Mouse (Mus musculus) right cerebral cortex, postnatal 36 days (tissue): ENCODE measurements around the gene Ipo5.

Source experiments
- DNase-seq, 2 experiments: peaks; one replicate each; pipeline ENCODE4 v3.0.0; 2022; ENCODE audit warnings: low spot score in 2 of 2, mixed read lengths in 1 of 2

Gene Ipo5

DNA sequence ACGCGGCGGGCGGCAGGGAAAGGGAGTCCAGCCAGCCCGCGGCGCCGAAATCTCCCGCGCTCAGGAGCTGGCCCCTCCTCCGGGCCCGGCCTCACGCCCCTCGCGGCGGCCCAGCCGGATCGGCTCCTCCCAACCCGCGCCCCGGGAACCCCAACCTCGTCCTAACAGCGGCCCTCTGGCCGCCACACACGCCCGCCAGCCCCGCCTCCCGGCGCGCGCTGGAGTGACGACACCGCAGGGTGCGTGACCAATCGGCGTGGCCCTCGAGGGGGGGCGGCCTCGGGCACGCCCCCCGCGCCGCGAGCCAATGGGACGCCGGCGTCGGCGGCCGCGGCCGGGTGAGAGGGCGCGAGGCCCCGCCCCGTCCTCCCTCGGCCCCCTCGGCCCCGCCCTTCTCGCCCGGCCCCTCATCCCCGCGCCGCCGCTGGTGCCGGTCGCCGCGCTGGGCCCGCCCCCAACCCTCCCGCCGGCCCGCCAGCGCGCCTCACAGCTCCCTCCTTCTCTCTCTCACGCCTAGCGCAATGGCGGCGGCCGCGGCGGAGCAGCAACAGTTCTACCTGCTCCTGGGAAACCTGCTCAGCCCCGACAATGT lies at the start of gene Ipo5:
Ipo5 (plus strand) TSS at position 492 of the 592 bp plus-strand sequence.
- peak; percentile 91 to 92 for DNase-seq

DNA sequence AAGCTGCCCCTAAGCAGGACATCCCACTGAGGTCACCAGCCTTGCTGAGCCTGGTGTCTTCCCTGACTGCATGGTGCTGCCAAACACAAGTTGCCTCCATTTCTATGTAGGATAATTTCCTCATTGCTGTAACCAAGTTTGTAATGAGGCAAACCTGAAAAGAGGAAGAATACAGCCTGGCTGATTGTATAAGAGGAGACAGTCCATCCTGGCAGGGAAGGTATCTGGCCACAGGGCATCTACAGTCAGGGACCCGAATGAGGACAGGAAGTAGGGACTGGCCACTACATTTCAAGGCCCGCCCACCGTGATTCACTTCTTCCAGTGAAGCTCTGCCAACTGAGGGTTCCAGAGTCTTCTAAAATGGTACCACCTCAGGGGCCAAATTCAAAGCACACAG lies 47.8 kb upstream of the Ipo5 start:
- DNase-seq = no peak

DNA sequence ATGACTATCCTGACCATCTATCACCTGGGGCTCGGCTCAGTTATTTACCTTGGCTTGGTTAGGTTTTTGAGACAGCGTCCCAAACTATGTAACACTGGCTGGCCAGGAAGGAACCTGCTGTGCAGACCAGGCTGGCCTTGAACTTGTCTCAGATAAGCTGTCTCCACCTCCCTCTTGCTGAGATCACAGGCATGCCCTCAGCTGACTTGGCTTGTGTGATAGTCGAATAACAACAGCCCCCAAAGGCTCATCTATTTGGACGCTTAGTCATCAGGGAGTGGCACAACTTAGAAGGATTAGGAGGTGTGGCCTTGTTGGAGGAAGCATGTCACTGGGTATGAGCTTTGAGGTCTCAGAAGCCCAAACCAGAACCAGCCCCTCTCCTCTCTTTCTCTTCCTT lies 46.1 kb upstream of the Ipo5 start:
- DNase-seq = no peak

DNA sequence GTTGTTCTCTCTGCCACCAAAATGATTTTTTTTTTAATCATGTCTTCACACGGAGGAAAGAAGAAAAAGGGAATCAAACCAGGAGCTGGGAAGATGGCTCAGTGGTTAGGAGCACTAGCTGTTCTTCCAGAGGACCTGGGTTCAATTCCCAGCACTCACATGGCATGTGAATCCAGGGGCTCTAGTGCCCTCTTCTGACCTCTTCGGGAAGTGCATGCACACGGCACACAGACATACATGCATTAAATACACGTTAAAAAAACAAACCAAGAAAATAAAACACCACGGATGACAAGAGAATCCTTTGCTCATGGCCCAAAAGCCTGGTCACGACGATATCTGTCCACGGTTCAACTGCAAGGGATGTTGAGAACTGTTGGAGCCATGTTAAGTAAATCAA lies 44.5 kb upstream of the Ipo5 start:
- no peak for DNase-seq

DNA sequence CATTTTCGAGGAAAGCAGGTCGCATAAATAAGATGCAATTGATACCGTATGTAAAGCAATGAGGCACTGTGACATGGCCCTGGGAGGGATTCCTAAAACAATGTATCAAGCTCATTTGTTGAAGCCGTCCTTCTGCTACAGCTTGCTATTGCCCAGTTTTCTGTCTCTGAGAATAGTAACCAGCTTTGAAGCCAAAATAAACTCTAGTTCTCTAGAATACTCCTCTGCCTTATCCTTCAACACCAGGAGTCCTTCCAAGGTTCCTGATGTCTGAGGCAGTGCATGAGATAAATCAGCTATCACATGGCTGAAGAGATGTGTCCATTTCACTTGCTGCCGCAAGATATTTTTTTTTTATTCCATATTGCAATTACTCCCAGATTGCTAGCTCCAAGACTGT lies 43.9 kb upstream of the Ipo5 start:
- no peak for DNase-seq

DNA sequence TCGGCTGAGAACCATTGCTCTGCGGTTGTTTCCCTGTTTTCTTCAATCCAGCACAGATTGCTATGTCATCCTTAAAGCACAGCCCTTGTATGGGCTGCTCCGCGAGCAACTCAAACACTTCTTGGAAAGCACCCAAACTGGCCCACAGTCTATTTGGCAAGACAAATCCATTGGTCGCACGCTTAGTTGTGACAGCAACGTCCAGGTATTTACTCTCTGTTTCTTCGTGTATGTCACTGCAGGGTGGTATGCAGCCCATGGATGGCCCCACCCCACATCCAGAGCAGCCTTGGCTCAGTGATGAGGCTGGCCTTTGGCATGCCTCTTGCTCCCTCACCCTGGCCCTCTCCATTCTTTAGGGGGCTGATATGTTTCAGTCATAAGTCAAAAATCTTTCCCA lies 42.5 kb upstream of the Ipo5 start:
- DNase-seq = no peak

DNA sequence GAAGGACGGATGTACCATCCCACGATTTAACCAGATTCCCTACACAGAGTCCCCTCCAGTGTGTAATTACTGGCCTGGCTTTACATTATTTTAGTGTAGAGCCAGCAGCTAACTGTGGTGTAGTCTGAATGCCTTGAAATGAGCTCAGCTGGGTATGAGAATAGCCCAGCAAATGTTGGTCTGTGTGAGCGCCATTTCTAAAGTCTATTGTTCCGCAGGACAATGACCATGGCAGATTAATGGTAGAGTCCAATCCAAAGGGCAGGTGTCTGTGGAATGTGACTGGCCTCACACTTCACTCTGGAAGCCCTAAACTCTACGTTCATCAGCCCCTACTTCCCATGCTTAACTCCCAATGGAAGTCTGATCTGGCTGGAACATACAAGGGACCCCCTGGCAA lies 40.3 kb upstream of the Ipo5 start:
- no peak for DNase-seq

DNA sequence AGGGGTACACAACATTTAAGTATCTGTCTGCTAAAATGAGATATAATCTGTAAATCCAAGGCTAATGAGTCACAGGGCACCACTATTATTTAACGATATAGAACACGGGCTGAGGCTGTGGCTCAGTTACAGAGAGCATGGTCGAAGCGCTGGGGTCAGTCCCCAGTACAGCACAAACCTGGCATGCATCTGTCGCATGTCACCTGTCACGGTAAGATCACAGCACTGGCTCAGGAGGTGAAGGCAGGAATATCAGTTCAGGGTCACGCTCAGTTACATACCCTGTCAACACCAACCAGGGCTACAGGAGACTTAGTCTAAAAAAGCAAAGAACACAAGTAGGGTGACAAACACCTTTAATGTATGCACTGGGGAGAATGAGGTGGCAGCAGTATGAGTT lies 36.6 kb upstream of the Ipo5 start:
- no peak for DNase-seq

DNA sequence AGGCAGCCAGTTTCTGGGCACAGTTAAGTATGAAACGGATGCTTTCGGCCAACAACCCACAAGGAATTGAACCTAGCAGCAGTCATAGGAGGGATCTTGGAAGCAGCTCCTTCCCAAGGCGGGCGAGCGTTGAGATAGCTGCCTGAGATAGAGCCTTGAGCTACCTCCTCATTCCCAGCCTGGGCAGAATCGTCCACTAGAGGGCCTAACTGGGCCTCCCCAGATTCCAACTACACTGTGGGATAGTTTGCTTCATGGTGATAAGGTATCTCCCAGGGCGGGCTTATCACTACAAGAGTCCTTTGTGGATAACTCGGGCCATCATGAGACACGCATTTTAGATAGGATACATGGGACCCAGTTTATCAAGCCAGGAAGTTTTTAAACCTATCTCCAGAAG lies 35.9 kb upstream of the Ipo5 start:
- no peak for DNase-seq

DNA sequence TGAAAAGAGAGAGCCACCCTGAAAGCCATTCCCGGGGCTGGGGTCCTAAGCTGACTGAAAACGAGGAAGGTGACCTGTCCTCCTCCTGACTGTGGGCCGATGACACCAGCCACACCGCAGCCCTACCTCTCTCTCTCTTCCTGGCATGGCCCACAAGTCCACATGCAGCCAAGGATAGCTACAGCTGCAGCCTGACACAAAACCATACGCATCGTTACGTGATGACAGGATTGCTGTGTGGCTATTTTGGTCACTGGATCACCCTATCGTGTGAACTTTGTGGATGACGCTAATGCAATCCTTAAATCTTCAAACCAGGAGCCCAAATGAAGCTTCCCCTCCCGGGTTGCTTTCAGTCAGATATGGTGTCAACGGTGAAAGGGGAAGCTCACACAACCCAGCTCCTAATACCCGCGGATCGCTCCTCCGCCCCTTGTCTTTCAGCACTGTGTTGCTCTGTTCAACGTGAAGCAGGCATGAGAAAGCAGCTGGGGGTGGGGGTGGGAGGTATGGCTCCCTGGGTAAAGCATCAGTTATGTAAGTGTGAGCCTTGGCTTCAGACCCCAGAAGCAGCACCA lies 35.1 kb upstream of the Ipo5 start:
- no peak for DNase-seq

DNA sequence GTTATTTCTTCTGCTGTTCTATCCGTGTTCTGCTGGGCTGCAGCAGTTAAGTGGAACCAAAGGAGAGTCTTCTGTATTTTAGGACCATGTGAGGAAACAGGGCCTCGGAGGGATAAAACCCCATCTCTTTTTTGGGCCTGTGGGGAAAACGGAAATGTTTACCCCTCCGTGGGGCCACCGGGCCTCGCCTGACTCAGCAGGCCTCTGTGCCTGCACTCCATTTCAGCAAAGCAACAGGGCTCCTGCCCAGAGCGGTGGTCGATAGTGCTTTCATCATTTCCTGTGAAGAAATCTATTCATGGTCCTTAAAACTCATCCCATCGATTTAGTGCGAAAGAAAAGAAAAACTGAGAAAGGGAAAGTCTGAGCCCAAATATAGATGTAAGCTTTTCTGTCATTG lies 33.9 kb upstream of the Ipo5 start:
- DNase-seq = no peak

DNA sequence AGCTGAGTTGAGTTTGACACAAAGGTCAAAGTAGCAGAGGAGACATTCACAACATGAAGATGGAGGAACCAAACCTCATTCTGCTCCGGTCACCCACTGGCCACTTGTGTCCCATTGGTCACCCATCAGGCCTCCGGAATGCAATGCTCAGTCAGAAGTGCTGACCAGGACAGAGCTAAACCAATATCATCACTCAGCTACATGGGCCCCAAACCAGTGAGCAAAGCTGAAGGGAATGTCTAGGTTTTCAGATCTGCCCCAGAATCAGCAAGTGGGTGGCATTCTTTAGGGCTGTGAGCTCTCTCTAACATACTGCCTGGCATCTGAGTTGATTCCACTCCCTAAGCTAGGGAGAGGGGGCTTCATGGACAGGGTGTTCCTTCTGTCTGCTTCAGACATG lies 32.0 kb upstream of the Ipo5 start:
- no peak for DNase-seq

DNA sequence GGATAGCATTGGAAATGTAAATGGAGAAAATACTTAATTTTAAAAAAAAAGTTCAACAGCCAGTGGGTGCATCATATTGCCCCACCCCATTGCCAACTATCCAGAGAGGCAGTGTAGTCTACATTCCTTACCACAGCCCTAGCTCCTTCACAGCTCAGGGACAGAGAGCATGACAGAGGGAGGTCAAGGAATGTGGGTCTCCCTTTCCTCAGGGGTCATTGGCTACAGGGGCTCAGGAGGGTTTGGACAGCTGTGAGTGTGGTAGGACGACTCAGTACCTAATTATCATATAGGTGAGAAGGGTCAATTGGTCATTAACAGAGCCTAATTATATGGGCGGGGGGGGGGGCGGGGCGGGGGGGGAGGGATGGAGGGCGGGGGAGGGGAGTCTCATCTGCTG lies 30.4 kb upstream of the Ipo5 start:
- no peak for DNase-seq

DNA sequence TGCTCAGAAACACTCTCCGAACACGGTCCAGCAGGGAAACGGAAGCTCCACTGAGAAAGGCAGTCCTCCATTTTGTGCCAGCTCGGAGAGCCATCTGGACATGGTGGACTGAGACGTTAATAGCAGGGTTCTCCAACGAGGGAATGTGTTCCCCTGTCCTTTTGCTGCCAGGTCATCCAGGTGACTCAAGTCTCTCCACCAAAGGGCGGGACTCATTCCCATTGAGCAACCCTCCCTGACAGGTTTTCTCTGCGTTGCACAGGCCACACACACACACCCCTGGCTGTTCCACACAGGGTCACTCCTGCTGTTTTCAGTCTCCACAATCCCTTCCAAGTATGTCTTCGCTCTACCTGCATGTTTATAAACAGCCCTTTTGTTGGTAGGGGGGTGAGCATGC lies 30.0 kb upstream of the Ipo5 start:
- DNase-seq = no peak

DNA sequence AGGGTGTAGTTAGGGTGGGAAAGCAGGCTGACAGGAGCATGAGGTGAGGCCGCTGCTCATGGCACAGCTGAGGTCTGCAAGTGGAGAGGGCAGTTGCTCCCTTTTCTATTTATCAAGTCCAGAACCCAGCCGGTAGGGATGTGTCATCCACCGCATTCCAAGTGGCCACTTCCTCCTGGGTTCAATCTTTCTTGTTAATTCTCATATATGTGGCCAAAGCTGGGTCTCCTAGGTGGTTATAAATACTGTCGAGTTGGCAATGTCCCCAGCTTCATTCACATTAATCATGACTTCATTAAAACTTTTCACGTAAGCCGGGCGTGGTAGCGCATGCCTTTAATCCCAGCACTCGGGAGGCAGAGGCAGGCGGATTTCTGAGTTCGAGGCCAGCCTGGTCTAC lies 22.3 kb upstream of the Ipo5 start:
- DNase-seq = no peak

DNA sequence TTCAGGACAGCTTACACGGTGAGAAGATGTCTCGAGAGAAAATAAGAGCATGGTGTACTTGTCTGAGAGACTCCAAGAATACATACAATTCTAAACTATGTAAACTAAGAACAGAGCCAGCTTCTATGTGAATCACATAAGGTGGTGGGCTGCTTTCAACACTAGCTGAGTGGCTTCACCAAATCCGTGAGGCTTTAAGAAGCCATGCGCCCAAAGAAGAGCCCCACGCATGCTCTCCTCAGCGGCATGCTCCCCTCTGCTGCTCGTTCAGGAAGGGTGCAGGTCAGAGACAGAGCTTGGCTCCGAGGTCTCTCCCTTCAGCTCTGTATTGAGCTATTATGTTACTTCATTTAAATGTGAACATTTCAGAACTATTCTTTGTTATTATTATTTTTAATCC lies 18.7 kb upstream of the Ipo5 start:
- peak in 1 of 2 experiments; percentile 37 for DNase-seq

DNA sequence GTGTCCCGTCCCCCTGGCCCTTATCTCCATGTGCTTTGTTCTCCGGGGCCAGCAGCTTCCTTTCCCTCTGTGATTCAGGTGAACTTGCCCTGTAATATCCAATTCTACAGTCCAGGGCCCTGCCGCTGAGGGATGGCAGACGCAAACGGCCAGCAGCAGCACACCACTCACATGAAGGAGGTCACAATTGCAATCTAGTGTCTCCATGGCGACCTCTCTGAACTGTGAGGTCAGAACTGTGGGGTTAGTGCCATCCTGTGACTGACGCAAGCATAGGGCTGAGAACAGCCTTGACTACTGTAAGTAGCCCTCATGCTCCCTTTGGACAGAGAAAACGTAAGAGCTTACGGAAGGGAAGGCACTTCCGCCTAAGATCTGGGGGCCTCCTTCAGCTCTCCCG lies 14.4 kb upstream of the Ipo5 start:
- no peak for DNase-seq

DNA sequence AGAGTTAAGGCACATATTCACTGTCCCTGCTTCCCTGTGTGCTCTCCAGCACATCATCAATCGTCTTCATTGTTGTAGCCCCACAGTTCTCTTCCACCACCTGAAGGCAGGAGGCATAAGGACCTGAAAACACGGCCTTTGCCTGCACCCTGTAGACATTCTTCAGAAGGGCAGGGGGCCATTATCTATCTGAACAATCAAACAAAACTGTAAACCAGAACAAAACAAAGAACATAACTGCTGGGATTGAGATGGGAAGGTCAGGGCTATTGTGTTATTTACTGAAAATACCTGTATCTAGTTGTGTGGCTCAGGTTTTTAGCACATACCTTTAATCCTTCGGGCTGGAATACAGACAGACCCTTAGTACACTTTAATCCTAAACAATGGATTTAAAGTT lies 12.1 kb upstream of the Ipo5 start:
- DNase-seq = no peak

DNA sequence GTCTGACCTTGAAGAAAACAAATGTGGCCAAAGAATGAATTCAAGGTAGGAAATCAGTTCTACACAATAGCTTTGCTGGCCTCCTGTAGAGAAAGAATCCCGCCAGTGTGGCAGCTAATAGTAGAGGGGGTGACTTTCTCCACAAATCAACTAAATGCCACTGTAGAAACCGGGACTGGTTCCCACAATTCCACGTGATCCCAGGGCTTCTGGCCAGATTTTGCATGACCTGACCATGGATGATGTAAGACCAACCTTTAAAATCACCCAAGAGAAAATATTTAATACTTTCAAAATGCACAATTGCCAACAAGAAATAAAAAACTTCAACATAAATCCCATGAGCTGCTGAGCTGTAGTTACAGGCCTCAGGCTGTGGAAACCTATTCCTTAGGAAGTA lies 1.6 kb upstream of the Ipo5 start:
- DNase-seq = no peak

DNA sequence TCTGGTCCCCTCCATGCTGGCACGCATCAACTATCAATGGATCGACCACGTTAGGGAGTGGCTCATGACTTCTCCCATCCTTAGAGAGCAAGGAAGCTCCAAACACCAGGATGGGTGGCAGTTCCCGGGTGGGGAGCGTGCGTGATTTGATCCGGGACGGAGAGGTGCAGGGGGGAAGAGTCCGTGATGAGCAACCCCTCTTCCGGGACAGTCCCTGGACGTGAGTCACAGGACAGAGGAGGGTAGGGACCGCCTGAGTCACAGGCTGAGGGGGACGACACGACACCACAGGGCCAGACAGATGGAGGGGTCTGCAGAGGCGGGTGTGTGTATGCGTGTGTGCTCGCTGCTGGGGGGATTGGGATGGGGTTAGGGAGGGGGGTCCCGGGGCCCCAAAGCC lies 704 bp upstream of the Ipo5 start:
- no peak for DNase-seq

DNA sequence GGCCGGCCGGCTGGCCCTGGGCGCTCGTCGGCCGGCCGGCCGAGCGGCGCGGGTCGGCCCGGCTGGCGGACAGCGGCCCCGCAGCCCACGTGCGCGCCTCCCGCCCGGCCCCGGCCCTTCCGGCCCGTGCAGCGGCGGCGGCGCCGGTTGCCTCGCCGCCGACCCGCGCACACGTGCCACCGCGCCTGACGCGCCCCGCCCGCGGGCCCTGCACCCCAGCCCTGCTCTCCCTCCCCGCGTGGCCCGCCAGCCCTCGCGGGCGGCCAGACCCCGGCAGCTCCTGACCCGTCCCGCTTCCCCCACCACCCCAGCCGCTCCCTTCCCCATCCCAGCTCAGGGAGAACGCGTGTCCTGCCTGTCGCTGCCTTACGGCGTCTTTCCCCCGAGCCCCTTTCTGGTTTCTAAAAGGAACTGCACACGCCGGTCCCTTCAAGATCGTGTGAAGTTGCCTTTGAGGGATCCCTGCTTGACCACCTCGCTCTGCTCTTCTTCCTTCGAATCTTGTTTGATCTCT lies 421 bp downstream of the Ipo5 start:
- DNase-seq = peak in 1 of 2 experiments; percentile 6

DNA sequence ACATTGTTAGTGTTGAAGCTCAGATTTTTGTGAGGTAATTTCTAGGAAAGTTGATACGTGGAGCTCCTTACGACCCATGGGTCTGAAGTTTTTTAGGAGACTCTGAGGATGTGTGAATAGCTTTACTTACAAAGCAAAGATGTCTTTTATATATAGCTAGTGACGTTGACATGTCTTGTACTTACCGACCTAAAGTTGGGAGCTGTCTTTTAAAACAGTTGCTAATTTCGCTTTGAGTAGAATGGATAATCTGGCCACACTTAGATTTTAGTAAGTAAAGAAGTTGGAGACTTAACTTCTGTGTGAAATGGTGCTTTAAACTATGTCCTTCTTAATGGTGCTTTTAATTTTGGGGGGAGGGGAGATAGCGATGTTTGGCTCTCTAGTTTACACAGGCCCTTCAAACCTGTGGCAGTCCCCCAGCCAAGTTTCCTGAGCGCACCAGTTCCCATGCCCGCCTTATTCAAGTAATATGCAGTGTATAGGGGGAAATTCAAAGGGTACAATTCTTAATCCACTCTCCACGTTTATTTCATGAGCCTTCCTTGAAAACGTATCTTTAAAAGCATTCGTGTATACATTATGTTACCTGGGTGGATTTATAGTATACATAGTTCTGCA lies 1.2 kb downstream of the Ipo5 start:
- DNase-seq = no peak

DNA sequence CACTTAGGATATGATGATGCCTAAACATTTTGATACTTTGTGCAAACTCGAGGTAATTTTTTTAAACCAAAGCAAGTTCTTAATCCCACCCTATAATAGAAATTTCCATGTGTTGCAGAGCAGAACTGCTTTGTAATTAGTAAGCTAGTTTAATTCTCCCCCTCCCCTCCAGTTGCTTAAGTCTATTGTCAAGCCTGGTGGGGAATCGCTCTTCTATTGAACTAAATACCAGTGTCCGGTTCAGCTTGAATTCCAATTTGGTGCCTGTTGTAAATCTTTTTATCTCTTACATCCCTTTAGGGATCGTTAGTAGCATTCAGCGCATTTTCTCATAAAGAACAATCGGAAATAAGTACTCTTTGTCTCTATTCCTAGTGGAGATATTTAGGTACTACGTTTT lies 1.9 kb downstream of the Ipo5 start:
- no peak for DNase-seq

DNA sequence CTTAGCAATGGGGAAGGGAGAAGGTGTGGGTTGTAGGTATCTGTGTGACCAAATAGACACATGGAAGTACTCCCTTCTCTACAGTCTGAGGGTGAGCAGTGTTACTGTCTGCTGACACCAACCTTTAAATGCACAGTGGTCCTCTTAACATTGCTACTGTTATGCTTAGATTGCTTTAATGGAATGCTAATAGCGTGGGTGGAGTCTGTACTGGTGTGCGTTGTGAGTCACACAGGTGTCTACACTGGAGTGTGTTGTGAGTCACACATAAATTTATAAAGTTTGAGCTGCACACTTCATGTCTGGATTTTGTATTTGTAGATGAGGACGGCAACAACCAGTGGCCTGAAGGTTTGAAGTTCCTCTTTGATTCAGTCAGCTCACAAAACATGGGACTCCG lies 10.8 kb downstream of the Ipo5 start:
- DNase-seq = no peak
